Mouse (Mus musculus) adrenal gland, postnatal 14 days (tissue): ENCODE results near the gene Otx2. TPM values are rescaled to one million over a fixed set of nuclear protein-coding genes. Genes with fewer than 3 reads are reported as not detected.

Experiments used
- DNase-seq: peaks from one replicate; pipeline ENCODE4 v3.0.0; 2021; ENCODE audit warnings: mixed read lengths
- total RNA-seq: library from RNA; stranded (reverse); gene quantifications from 2 replicates; pipeline ENCODE4 v1.2.3, GENCODE M21; 2021

Gene Otx2
- total RNA-seq, 1 experiment from 2014 or later = not detected

- DNase-seq = no peak
Observed at GRCm38 (mm10) chr14:48668761-48669303, 4.8 kb downstream of the Otx2 start.

GRCm38 (mm10) chr14:48668051-48668481 is 5.6 kb downstream of the Otx2 start:
- no peak for DNase-seq

- no peak for DNase-seq
Observed at GRCm38 (mm10) chr14:48667396-48667795, 6.2 kb downstream of the Otx2 start.

DNA sequence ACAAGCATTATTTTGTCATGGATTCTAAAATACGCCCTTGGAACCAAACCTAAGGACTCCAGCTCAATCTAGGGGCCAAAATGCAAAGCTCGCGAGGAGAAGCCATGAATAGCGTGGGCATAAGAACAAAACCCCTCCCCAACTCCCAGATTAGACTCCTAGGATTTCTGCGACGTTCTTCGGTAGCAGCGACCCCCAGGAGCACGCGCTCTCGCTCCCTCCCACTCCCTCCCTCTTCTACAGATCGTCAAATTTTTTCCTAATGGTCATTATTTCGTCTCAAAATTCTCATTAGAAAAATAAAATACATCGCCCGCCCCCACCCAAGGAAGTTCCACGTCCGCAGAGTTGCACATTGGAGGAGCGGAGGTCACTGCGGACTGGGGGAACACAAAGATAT is 6.8 kb downstream of the Otx2 start:
- no peak for DNase-seq

GRCm38 (mm10) chr14:48665816-48666661 is 7.6 kb downstream of the Otx2 start:
- DNase-seq = no peak

GRCm38 (mm10) chr14:48664841-48665815 is 8.5 kb downstream of the Otx2 start:
- peak; percentile 23 for DNase-seq

DNA sequence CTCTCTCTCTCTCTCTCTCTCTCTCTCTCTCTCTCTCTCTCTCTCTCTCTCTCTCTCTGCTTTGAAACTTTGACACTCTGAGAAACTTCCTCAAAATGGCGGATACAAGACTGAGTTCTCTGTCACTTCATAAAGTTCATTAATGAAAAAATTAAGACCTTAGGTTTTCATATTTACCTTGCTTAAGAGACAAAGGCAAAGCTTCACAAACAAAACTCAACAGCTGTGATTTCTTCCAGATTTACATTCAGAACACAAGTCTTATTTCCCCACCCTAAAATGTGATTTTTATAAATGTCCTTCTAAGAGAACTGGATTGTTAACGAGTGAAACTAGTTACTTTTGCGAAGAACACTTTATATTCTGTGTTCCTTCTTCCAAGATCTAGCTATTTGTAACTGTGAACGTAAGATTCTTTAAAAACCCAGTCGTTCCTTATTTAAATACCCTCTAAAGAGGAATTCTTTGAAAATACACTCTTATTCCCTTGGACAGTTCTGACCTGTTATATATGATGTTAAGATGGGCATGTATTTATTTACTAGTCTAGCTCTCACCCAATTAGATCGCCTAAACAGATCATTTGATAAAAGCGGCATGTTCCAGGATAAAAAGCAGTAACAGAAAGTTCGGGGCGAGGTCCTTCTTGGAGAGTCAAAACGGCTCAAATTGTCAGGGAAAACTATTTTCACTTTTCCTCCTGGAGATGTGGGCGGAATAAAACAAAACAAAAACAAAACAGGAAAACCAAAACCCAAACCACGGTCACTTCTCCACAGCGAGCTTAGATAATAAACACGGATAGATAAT is 9.4 kb downstream of the Otx2 start:
- no peak for DNase-seq

DNA sequence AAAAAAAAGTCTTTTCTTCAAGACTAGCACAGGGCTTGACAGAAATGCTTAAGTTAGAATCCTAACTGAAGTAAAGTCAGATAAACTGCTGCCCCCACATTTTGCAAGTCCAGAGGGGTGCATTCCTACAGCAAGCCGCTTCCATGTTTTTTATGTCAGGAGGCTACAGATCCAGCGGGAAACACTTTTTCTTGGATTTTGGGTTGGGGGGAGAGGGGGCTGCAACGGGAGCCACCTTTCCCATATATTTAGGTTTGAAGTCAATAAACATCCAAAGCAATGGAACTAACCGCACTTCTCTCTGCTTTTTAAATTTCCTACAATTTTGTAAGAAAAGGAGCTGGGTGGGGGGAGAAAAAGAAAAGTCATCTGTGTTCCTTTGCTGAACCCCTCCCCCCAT is 10.1 kb downstream of the Otx2 start:
- DNase-seq = no peak

- DNase-seq = no peak
Observed at GRCm38 (mm10) chr14:48662568-48663236, 10.9 kb downstream of the Otx2 start.

- DNase-seq = no peak
Observed at GRCm38 (mm10) chr14:48661646-48662567, 11.7 kb downstream of the Otx2 start.

GRCm38 (mm10) chr14:48661151-48661550 is 12.5 kb downstream of the Otx2 start:
- no peak for DNase-seq

DNA sequence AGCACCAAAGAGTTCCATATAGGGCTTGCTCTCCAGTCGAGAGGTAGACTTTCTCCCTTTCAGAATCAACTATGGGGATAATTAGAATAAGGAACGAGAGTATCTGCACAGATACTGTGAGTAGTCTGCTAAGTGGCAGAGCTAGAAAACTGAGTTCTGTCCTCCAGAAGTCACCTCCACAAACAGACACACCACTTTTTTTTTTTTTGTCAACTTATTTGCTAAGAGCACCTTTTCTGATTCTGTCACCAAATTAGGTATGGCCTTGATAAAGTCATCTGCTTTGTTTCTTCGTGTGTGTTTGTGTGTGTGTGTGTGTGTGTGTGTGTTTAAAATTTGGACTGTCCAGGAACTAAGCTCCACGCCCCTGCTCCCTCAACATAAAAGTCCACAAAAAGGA is 13.0 kb downstream of the Otx2 start:
- no peak for DNase-seq

- DNase-seq = no peak
Observed at GRCm38 (mm10) chr14:48659661-48660060, 14.0 kb downstream of the Otx2 start.

GRCm38 (mm10) chr14:48657241-48657640 is 16.4 kb downstream of the Otx2 start:
- no peak for DNase-seq

DNA sequence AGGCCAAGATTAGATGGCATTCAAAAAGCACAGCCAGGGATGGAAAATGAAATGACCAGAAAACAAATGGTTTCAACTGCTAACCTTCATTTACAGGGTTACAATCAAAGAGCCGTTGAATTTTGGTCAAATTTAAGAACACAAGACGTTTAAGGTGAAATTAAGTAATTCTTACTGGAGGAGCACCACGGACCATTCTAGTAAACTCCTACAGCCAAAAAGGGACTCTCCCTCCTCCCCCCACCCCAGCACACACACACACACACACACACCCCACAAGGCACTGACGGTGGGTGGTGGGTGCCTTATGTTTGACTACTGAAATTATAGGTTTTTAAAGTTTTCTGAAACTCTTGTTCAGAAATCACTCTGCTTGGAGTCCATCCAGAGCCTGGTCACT is 16.9 kb downstream of the Otx2 start:
- DNase-seq = no peak

DNA sequence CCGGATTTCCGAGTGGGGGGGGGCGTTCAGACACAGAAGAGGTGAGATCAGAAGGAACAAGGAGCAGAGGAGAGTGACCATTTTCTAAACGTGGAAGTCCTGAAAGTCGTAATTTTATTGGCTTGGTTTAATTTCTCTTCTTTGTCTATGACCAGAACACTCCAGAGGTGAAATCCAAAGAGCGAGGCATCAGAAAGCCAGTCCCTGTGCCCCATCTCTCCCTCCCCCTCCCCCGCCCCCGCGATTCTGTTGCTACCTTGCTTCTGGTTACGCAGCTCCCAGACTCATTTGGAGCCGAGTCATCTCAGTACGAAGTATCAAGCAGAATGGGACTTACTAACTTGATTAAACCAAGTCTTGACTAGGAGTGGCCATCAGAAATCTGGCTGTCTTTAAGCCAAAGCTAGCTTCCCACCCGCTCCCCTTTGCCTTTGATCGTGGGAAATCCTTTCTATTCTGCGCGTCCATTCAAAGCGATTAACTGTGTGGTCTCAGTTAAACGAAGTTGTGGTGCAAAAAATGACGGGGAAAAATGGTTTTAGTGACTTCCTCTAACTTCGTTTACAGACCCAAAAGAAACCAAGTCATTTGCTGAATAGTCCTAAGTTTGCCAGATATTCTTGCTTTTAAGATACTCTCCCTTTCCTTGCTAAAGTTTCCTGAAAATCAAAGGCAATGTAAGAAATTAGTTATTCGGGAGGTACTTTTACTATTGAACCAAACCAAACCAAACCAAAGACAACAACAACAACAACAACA is 17.6 kb downstream of the Otx2 start:
- no peak for DNase-seq

DNA sequence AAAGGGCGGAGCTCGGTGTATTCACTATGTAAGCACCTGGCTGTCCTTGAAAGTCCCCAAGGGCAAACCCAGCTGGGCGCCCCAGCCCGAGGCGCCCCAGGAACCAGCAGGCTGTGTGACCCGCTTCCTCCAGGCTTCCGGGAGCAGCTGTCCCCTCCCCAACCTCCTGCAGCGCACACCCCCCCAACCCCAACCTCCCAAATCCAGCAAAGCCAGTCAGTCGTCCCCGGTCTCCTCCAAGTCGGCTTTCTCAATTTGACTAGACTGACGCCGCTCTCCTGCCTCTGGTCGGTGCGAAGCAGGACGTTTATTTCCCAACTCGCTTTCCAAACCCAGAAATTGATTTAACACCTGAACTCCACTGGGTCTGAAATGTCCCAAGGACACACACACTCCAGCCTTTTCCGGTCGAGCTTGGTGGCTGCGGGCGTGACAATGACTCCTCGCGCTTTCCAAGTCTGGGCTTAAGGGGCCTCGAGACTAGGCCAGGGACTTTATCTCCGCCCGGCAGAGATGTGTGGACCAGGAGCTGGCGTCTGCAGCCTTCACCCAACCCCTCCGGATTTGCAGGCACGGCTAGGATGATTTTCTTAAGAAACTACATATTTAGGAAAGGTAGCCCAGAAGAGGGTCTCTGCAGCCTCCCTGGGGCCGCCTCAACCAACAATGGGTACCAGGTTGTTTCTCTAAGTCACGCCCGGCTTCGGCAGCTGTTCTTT is 18.4 kb downstream of the Otx2 start:
- no peak for DNase-seq

DNA sequence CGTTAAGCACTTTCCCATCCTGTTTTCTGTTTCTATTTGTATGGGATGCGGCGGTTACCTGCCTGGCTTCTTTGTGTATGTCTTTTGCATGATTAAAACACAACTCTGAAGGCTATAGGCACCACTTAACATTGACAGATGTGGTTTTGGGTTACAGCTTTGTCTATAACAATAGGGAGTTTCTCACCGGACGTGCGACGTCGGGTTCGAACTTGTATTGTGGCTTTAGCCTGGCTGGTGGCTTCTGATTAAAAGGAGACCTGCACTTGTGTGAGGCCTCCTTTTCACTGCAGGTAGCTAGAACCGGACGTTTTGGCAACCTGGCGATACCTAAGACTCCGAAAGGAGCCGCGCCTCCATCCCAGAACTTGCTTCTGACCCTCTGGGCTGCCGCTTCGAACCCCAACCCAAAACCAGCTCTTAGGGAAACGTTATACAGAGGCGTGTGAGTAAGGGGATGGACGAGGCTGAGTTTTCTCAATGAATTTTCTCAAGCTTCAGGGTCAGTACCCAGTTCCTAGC is 19.0 kb downstream of the Otx2 start:
- DNase-seq = no peak
